Mouse (Mus musculus) olfactory bulb, adult 2 months (tissue): ENCODE measurements around the gene Prkag2.

Experiments
- CTCF ChIP-seq: fragments of 200-500 bp; IDR thresholded peaks from 2 replicates; pipeline ENCODE4 v1.5.1; 2012; ENCODE audit warnings: low read depth, mild to moderate bottlenecking, low read length, moderate library complexity; ENCODE audit not compliant: insufficient read depth
- POLR2A ChIP-seq: fragments of 200-500 bp; IDR thresholded peaks from 2 replicates; pipeline ENCODE4 v1.6.1; 2012; ENCODE audit warnings: mild to moderate bottlenecking, low read depth, low read length, moderate library complexity; ENCODE audit not compliant: insufficient read depth

DNA sequence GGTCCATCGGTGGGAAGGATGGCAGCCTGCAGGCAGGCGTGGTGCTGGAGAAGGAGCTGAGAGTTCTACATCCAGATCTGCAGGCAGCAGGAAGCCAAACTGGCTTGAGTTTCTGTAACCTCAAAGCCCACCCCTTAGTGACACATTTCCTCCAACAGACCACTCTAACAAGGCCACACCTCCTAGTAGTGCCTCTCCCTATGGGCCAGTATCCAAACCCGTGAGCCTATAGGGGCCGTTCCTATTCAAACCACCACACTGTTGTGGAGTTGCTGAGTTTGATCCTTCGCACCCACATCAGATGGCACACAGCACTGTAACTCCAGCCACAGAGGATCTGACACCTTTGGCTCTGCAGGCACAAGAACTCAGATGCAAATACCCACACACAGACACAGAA lies 185.3 kb downstream of the Prkag2 start:
- TF ChIP-seq POLR2A: no peak
- no peak for TF ChIP-seq CTCF
